Mouse (Mus musculus) megakaryocyte, embryonic 14.5 days (primary cell): ENCODE results near the gene A130010J15Rik.

ENCODE experiments used
- FLI1 ChIP-seq: IDR thresholded peaks from 2 replicates; pipeline ENCODE4 v1.6.1; 2012; ENCODE audit warnings: low read length, inconsistent platforms, mixed read lengths
- GATA1 ChIP-seq: IDR thresholded peaks from 3 replicates; pipeline ENCODE4 v1.6.1; 2012; ENCODE audit warnings: mixed read lengths, low read length, inconsistent platforms, borderline replicate concordance

DNA sequence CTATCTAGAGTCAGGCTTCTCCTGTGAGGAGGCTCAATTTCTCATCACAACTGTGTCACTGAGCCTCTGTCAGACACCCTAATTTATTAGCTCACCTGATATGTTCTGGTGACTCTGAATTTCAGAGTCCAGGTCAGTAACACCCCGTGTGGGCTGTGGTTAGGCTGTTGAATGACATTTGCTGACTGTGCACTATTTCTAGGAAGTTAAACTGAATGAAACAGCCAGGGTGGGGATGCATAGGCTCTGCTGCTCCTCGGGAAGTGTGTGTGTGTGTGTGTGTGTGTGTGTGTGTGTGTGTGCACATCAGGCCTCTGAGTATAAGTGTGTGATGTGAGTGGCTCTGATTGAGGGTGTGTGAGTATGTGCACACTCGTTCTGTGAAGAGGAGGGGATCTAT, 29.2 kb upstream of the A130010J15Rik start:
- TF ChIP-seq FLI1 (no peak), GATA1 (no peak)
